Comparison of ENCODE assay signal across 6 mouse cellular contexts in genomic region chr6:149288190-149288589, GRCm38 (mm10). TPM values are rescaled to one million over a fixed set of nuclear protein-coding genes. Genes with fewer than 3 reads are reported as not detected.
DNase-seq lines count a peak whose midpoint lies in the region; ATAC-seq and TF ChIP-seq lines count a peak whose summit lies in the region.
"Not testable (repeated sequence)": the region's sequence is repeated elsewhere in the genome, so short reads cannot be mapped to it uniquely, and the experiment has no call there.

No protein-coding gene starts in this region.

- DNase-seq in CD4-positive helper T cell, adult 2 months (ENCODE audit: low read depth, low spot score) = peak; percentile 10
- DNase-seq in brain, embryonic 14.5 days (ENCODE audit: low read depth) = peak; percentile 13
- peak; percentile 24 to 55 for DNase-seq in cerebellum, postnatal 14 days
- peak; percentile 50 for DNase-seq in left cerebral cortex, postnatal 4 days
- peak; percentile 21 for DNase-seq in urinary bladder, postnatal 14 days (ENCODE audit: low spot score)

- TF ChIP-seq POLR2A in brain, embryonic 14.5 days (IDR thresholded peaks at IDR 0.05; ENCODE audit: borderline replicate concordance, extremely low read depth, insufficient read depth, insufficient read length, poor library complexity, severe bottlenecking) = not testable (repeated sequence)

- intact Hi-C loops in left cerebral cortex, postnatal 4 days (cut with DNase I) = not testable (repeated sequence)

- not testable (repeated sequence) for TF ChIP-seq CTCF in brain, embryonic 14.5 days (IDR thresholded peaks at IDR 0.05; ENCODE audit: borderline replicate concordance, extremely low read depth, insufficient read depth, insufficient read length)

- ATAC-seq in erythroblast, adult 5-6 weeks (replicated peaks; ENCODE audit: low FRiP score, poor library complexity, severe bottlenecking) = peak; percentile 70

RNA-seq across cellular contexts. Expression of gene Resf1, which starts 21.0 kb away (rescaled TPM):
- 8.1 and 11.3 TPM in 2 replicates for polyA plus RNA-seq in brain, embryonic 14.5 days (2012; rRNA removed)
- 232 and 275 TPM in 2 replicates for total RNA-seq in erythroblast, adult 5-6 weeks (2015; ENCODE audit: low replicate concordance)
- 271 and 321 TPM in 2 replicates for total RNA-seq in erythroblast, adult 5-6 weeks (2017; ENCODE audit: low replicate concordance)
- total RNA-seq in left cerebral cortex, postnatal 4 days (2021) = 10 to 100 TPM; 21.8 to 23.1 TPM

Comparison
In these comparisons a context has a peak if more than half of its experiments do, and no peak if none do; other contexts are left out.
1. Peak in every context shown above with its lines: DNase-seq and ATAC-seq.
2. RNA of gene Resf1, which starts 21.0 kb away (total RNA-seq): 232 to 321 TPM in erythroblast, adult 5-6 weeks; 21.8 to 23.1 TPM in left cerebral cortex, postnatal 4 days; every median in the first group is over 4 times any median in the second.